Mouse (Mus musculus) macrophage (primary cell): ENCODE data around the gene Fam168a. TPM values are rescaled to one million over a fixed set of nuclear protein-coding genes. Genes with fewer than 3 reads are reported as not detected.

Experiments used
- polyA plus RNA-seq: library from polyadenylated mRNA; stranded (reverse); fragments of 250-400 nt; gene quantifications from 3 replicates; pipeline ENCODE4 v1.2.4, GENCODE M21; 2018; ENCODE audit warnings: inconsistent platforms

Gene Fam168a
- polyA plus RNA-seq, 1 experiment from 2014 or later: 27.2 TPM

Other genes starting within 250 kb of the Fam168a start
- gene Ucp3, start 233.6 kb upstream of the Fam168a start, polyA plus RNA-seq: not detected in 3 replicates
- 934 to 1,261 TPM (median 1,117 TPM) in 3 replicates for gene Ucp2, start 213.3 kb upstream of the Fam168a start, polyA plus RNA-seq
- gene Dnajb13, start 191.7 kb upstream of the Fam168a start, polyA plus RNA-seq: 0.88 to 2.8 TPM (median 2.0 TPM) in 3 replicates
- gene Coa4, start 169.6 kb upstream of the Fam168a start, polyA plus RNA-seq: 33.7 to 48.0 TPM (median 34.1 TPM) in 3 replicates
- gene Rab6a, start 99.2 kb upstream of the Fam168a start, polyA plus RNA-seq: 52.8 to 103 TPM (median 73.4 TPM) in 3 replicates
- gene Mrpl48, start 98.3 kb upstream of the Fam168a start, polyA plus RNA-seq: 35.4 to 91.9 TPM (median 36.6 TPM) in 3 replicates
- gene Plekhb1, start 44.2 kb upstream of the Fam168a start, polyA plus RNA-seq: not detected in 3 replicates
- 2.4 to 9.2 TPM (median 3.7 TPM) in 3 replicates for gene Relt, start 156.8 kb downstream of the Fam168a start, polyA plus RNA-seq
- gene Arhgef17, start 225.5 kb downstream of the Fam168a start, polyA plus RNA-seq: 0.15 to 0.20 TPM (median 0.17 TPM) in 3 replicates